Mouse (Mus musculus): ENCODE data around the gene Vps25.

- TF ChIP-seq CHD1 (IDR thresholded peaks at IDR 0.05; ENCODE audit: low read depth, low read length) (no peak), MAX (IDR thresholded peaks at IDR 0.05; ENCODE audit: low read length) (no peak), CTCF (conservative IDR thresholded peaks at IDR 0.05 in 1 of 2, IDR thresholded peaks at IDR 0.05 in 1 of 2; ENCODE audit: low read depth in 2 of 2, low read length in 2 of 2) (no peak), EP300 (IDR thresholded peaks at IDR 0.05; ENCODE audit: low read length) (no peak), POLR2A (IDR thresholded peaks at IDR 0.05; ENCODE audit: low read depth, low read length) (no peak), TCF12 (IDR thresholded peaks at IDR 0.05; ENCODE audit: low read depth, low read length) (no peak), E2F4 (IDR thresholded peaks at IDR 0.05; ENCODE audit: insufficient replicate concordance, low read depth, low read length) (no peak), MAZ (IDR thresholded peaks at IDR 0.05; ENCODE audit: low read depth, low read length) (no peak)
These were observed 9.9 kb downstream of the Vps25 start for GRCm38 (mm10) chr11:101263138-101263988.

All from CH12.LX (cell line).